Mouse (Mus musculus): ENCODE data around the gene Vmn2r124. TPM values are rescaled to one million over a fixed set of nuclear protein-coding genes. Genes with fewer than 3 reads are reported as not detected.
"Not testable (repeated sequence)": the region's sequence is repeated elsewhere in the genome, so short reads cannot be mapped to it uniquely, and the experiment has no call there.

Vmn2r124 gene
- polyA plus RNA-seq (2015; fragmentation: Nextera tagmentation; extraction: Ambion mirVana): not detected in 2 replicates

DNA sequence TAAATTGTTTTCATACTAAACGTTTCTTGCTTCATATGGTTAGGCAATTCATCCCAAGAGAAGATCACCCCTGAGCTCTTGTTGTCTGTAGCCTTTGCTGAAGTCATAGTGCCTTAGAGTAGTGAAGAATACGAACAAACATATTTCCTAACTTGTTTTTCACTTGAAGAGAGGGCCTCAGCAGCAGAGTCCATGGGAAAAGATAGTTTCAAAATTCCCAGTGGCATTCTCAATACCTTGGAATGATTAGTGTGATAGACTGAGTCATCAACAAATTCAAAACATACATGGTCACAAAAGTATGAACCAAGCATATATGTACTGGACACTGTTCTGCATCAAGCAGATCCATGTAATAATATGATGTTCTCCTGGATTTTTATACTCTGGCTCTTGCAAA, at the start of gene Vmn2r124:
Vmn2r124 (plus strand) TSS at position 301 of the 400 bp plus-strand sequence.
- Histone ChIP-seq H3K9me3 (no peaks in the 10 kb centered on the region), H3K4me1 (replicated peaks) (no peaks in the 10 kb centered on the region), H3K36me3 (no peaks in the 10 kb centered on the region), H3K27me3 (no peaks in the 10 kb centered on the region), H3K9ac (no peak within 1 kb of the TSS), H3K4me2 (no peak within 1 kb of the TSS), H3K4me3 (no peak within 1 kb of the TSS), H3K27ac (replicated peaks) (no peak within 1 kb of the TSS)
- no peak for ATAC-seq (ENCODE audit: low read depth)
- 58% methylated on average over 2 of the region's 2 CpGs for WGBS

GRCm38 (mm10) chr17:18004752-18005151, 44.5 kb upstream of the Vmn2r124 start:
- Histone ChIP-seq H3K9me3 (0 out of 2 replicates have a peak, but pooled peaks cover 3% of the 10 kb centered on the region), H3K4me2 (no peak overlapping the region), H3K4me1 (replicated peaks) (no peaks in the 10 kb centered on the region), H3K27ac (replicated peaks) (no peak overlapping the region), H3K4me3 (no peak overlapping the region), H3K9ac (no peak overlapping the region), H3K36me3 (no peaks in the 10 kb centered on the region), H3K27me3 (no peaks in the 10 kb centered on the region)
- WGBS: 96% methylated on average over 1 of the region's 1 CpGs
- no peak for ATAC-seq (ENCODE audit: low read depth)

DNA sequence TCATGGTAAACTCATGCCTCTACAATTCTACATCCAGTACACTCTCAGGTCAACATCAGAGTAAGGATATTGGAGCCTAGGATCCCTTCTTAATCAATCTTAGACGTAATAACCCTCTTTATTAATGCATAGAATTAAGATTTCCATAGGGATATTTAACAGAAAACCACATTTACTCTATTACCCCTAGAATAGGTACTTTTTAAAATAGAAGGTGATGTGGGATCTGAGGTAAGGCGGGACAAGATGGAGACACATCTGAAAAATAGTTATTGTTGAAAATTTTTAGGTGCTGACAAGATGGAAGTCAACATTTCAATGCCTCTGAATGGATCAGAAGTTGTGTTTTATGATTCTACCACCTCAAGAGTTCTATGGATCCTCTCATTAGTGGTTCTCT, 27.8 kb upstream of the Vmn2r124 start, which contains the start of gene Fpr-rs4:
Fpr-rs4 (plus strand) TSS at position 301 of the 400 bp plus-strand sequence.
- Histone ChIP-seq H3K27ac (replicated peaks) (no peak within 1 kb of the TSS), H3K4me3 (no peak within 1 kb of the TSS), H3K9me3 (0 out of 2 replicates have a peak, but pooled peaks cover 5% of the 10 kb centered on the region), H3K36me3 (no peaks in the 10 kb centered on the region), H3K4me2 (no peak within 1 kb of the TSS), H3K4me1 (replicated peaks) (no peaks in the 10 kb centered on the region), H3K27me3 (no peaks in the 10 kb centered on the region), H3K9ac (no peak within 1 kb of the TSS)
- WGBS: 62% methylated on average over 2 of the region's 2 CpGs
- ATAC-seq (ENCODE audit: low read depth): no peak

- H3K36me3 ChIP-seq; H3K27me3 ChIP-seq; H3K4me3 ChIP-seq; H3K9ac ChIP-seq; H3K9me3 ChIP-seq; H3K4me1 ChIP-seq (replicated peaks); H3K27ac ChIP-seq (replicated peaks); ATAC-seq (ENCODE audit: low read depth); H3K4me2 ChIP-seq: not testable (repeated sequence)
Observed at GRCm38 (mm10) chr17:18084716-18085115, 35.5 kb downstream of the Vmn2r124 start, which contains the start of gene Vmn2r91. Gene Vmn2r91 (plus strand): TSS chr17:18085016.

GRCm38 (mm10) chr17:18095626-18096025, 46.4 kb downstream of the Vmn2r124 start:
- not testable (repeated sequence) for H3K9ac ChIP-seq; H3K4me2 ChIP-seq; H3K9me3 ChIP-seq; H3K27me3 ChIP-seq; ATAC-seq (ENCODE audit: low read depth); H3K4me3 ChIP-seq; H3K4me1 ChIP-seq (replicated peaks); H3K36me3 ChIP-seq; H3K27ac ChIP-seq (replicated peaks)
- 59% methylated on average over 1 of the region's 1 CpGs for WGBS

DNA sequence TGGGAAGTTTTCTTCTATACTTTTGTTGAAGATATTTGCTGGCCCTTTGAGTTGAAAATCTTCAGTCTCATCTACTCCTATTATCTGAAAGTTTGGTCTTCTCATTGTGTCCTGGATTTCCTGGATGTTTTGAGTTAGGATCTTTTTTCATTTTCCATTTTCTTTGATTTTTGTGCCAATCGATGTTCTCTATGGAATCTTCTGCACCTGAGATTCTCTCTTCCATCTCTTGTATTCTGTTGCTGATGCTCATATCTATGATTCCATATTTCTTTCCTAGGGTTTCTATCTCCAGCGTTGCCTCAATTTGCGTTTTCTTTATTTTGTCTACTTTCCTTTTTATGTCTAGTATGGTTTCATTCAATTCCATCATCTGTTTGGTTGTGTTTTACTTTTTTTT, 53.0 kb downstream of the Vmn2r124 start:
- H3K4me2 ChIP-seq; H3K4me1 ChIP-seq (replicated peaks); H3K27me3 ChIP-seq; ATAC-seq (ENCODE audit: low read depth); H3K27ac ChIP-seq (replicated peaks); H3K36me3 ChIP-seq; H3K9ac ChIP-seq; H3K4me3 ChIP-seq; H3K9me3 ChIP-seq: not testable (repeated sequence)
- WGBS: 87% methylated on average over 3 of the region's 3 CpGs

Other genes starting within 250 kb of the Vmn2r124 start
- 31.4 and 36.0 TPM in 2 replicates for gene Spaca6, start 222.3 kb upstream of the Vmn2r124 start, polyA plus RNA-seq (2015; fragmentation: Nextera tagmentation; extraction: Ambion mirVana)
- 0.63 and 0.70 TPM in 2 replicates for gene Has1, start 194.2 kb upstream of the Vmn2r124 start, polyA plus RNA-seq (2015; fragmentation: Nextera tagmentation; extraction: Ambion mirVana)
- gene Fpr1, start 165.5 kb upstream of the Vmn2r124 start, polyA plus RNA-seq (2015; fragmentation: Nextera tagmentation; extraction: Ambion mirVana): 0.14 TPM in 1 of 2 replicates, not detected in the other
- gene Fpr2, start 161.6 kb upstream of the Vmn2r124 start, polyA plus RNA-seq (2015; fragmentation: Nextera tagmentation; extraction: Ambion mirVana): 0.28 TPM in 1 of 2 replicates, not detected in the other
- gene Fpr3, start 161.6 kb upstream of the Vmn2r124 start, polyA plus RNA-seq (2015; fragmentation: Nextera tagmentation; extraction: Ambion mirVana): not detected in 2 replicates
- not detected in 2 replicates for gene Fpr-rs4, start 27.7 kb upstream of the Vmn2r124 start, polyA plus RNA-seq (2015; fragmentation: Nextera tagmentation; extraction: Ambion mirVana)
- gene Vmn2r91, start 35.6 kb downstream of the Vmn2r124 start, polyA plus RNA-seq (2015; fragmentation: Nextera tagmentation; extraction: Ambion mirVana): not detected in 2 replicates
- not detected in 2 replicates for gene Vmn2r92, start 102.5 kb downstream of the Vmn2r124 start, polyA plus RNA-seq (2015; fragmentation: Nextera tagmentation; extraction: Ambion mirVana)
- not detected in 2 replicates for gene Vmn2r94, start 228.3 kb downstream of the Vmn2r124 start, polyA plus RNA-seq (2015; fragmentation: Nextera tagmentation; extraction: Ambion mirVana)
- not detected in 2 replicates for gene Vmn2r93, start 248.7 kb downstream of the Vmn2r124 start, polyA plus RNA-seq (2015; fragmentation: Nextera tagmentation; extraction: Ambion mirVana)